Mouse (Mus musculus): ENCODE data around the gene Triap1. TPM values are rescaled to one million over a fixed set of nuclear protein-coding genes. Genes with fewer than 3 reads are reported as not detected.

Triap1 gene
- polyA plus RNA-seq (2014; fragmentation: Illumina TruSeq; extraction: RNeasy Lipid Tissue Mini Kit (QIAGEN cat#74804); ENCODE audit: low read depth, low replicate concordance), result 8.7 TPM

GRCm38 (mm10) chr5:115340577-115341313 is at the start of gene Triap1, which contains the start of gene Gatc:
Gene Triap1 (plus strand): TSS chr5:115341225.
Gene Gatc (minus strand): TSS chr5:115341178.

GRCm38 (mm10) chr5:115300792-115301614 is 40.0 kb upstream of the Triap1 start, which contains the start of gene Dynll1:
Gene Dynll1 (minus strand): TSS chr5:115300999.

GRCm38 (mm10) chr5:115326875-115327609 is 14.0 kb upstream of the Triap1 start, which contains the start of gene Srsf9:
Gene Srsf9 (plus strand): TSS chr5:115327177.

GRCm38 (mm10) chr5:115348546-115349224 is 7.7 kb downstream of the Triap1 start, which contains the start of gene Cox6a1:
Gene Cox6a1 (minus strand): TSS chr5:115348981.

Other genes with a start within 250 kb of the Triap1 start
- not detected for gene Gm10401, start 242.9 kb upstream of the Triap1 start, polyA plus RNA-seq (2014; fragmentation: Illumina TruSeq; extraction: RNeasy Lipid Tissue Mini Kit (QIAGEN cat#74804); ENCODE audit: low read depth, low replicate concordance)
- gene Acads, start 221.9 kb upstream of the Triap1 start, polyA plus RNA-seq (2014; fragmentation: Illumina TruSeq; extraction: RNeasy Lipid Tissue Mini Kit (QIAGEN cat#74804); ENCODE audit: low read depth, low replicate concordance), result 11.7 TPM
- gene Unc119b, start 206.2 kb upstream of the Triap1 start, polyA plus RNA-seq (2014; fragmentation: Illumina TruSeq; extraction: RNeasy Lipid Tissue Mini Kit (QIAGEN cat#74804); ENCODE audit: low read depth, low replicate concordance), result 4.4 TPM
- 26.9 TPM for gene Mlec, start 183.0 kb upstream of the Triap1 start, polyA plus RNA-seq (2014; fragmentation: Illumina TruSeq; extraction: RNeasy Lipid Tissue Mini Kit (QIAGEN cat#74804); ENCODE audit: low read depth, low replicate concordance)
- gene Cabp1, start 146.8 kb upstream of the Triap1 start, polyA plus RNA-seq (2014; fragmentation: Illumina TruSeq; extraction: RNeasy Lipid Tissue Mini Kit (QIAGEN cat#74804); ENCODE audit: low read depth, low replicate concordance), result not detected
- 15.9 TPM for gene Pop5, start 105.4 kb upstream of the Triap1 start, polyA plus RNA-seq (2014; fragmentation: Illumina TruSeq; extraction: RNeasy Lipid Tissue Mini Kit (QIAGEN cat#74804); ENCODE audit: low read depth, low replicate concordance)
- 28.3 TPM for gene Rnf10, start 68.3 kb upstream of the Triap1 start, polyA plus RNA-seq (2014; fragmentation: Illumina TruSeq; extraction: RNeasy Lipid Tissue Mini Kit (QIAGEN cat#74804); ENCODE audit: low read depth, low replicate concordance)
- 13.9 TPM for gene Coq5, start 61.6 kb upstream of the Triap1 start, polyA plus RNA-seq (2014; fragmentation: Illumina TruSeq; extraction: RNeasy Lipid Tissue Mini Kit (QIAGEN cat#74804); ENCODE audit: low read depth, low replicate concordance)
- gene Dynll1, start 40.2 kb upstream of the Triap1 start, polyA plus RNA-seq (2014; fragmentation: Illumina TruSeq; extraction: RNeasy Lipid Tissue Mini Kit (QIAGEN cat#74804); ENCODE audit: low read depth, low replicate concordance), result 72.8 TPM
- 21.8 TPM for gene Srsf9, start 14.0 kb upstream of the Triap1 start, polyA plus RNA-seq (2014; fragmentation: Illumina TruSeq; extraction: RNeasy Lipid Tissue Mini Kit (QIAGEN cat#74804); ENCODE audit: low read depth, low replicate concordance)
- gene Gatc, start within 50 bp of the Triap1 start, polyA plus RNA-seq (2014; fragmentation: Illumina TruSeq; extraction: RNeasy Lipid Tissue Mini Kit (QIAGEN cat#74804); ENCODE audit: low read depth, low replicate concordance), result 31.2 TPM
- gene Cox6a1, start 7.8 kb downstream of the Triap1 start, polyA plus RNA-seq (2014; fragmentation: Illumina TruSeq; extraction: RNeasy Lipid Tissue Mini Kit (QIAGEN cat#74804); ENCODE audit: low read depth, low replicate concordance), result 86.1 TPM
- gene Msi1, start 88.4 kb downstream of the Triap1 start, polyA plus RNA-seq (2014; fragmentation: Illumina TruSeq; extraction: RNeasy Lipid Tissue Mini Kit (QIAGEN cat#74804); ENCODE audit: low read depth, low replicate concordance), result not detected
- gene Pla2g1b, start 125.0 kb downstream of the Triap1 start, polyA plus RNA-seq (2014; fragmentation: Illumina TruSeq; extraction: RNeasy Lipid Tissue Mini Kit (QIAGEN cat#74804); ENCODE audit: low read depth, low replicate concordance), result not detected
- gene Sirt4, start 143.5 kb downstream of the Triap1 start, polyA plus RNA-seq (2014; fragmentation: Illumina TruSeq; extraction: RNeasy Lipid Tissue Mini Kit (QIAGEN cat#74804); ENCODE audit: low read depth, low replicate concordance), result 11.3 TPM
- gene Pxn, start 165.5 kb downstream of the Triap1 start, polyA plus RNA-seq (2014; fragmentation: Illumina TruSeq; extraction: RNeasy Lipid Tissue Mini Kit (QIAGEN cat#74804); ENCODE audit: low read depth, low replicate concordance), result 5.9 TPM
- 31.0 TPM for gene Rplp0, start 218.2 kb downstream of the Triap1 start, polyA plus RNA-seq (2014; fragmentation: Illumina TruSeq; extraction: RNeasy Lipid Tissue Mini Kit (QIAGEN cat#74804); ENCODE audit: low read depth, low replicate concordance)
- 1.6 TPM for gene Gcn1l1, start 224.0 kb downstream of the Triap1 start, polyA plus RNA-seq (2014; fragmentation: Illumina TruSeq; extraction: RNeasy Lipid Tissue Mini Kit (QIAGEN cat#74804); ENCODE audit: low read depth, low replicate concordance)